Mouse (Mus musculus) adipocyte (in vitro differentiated cells): ENCODE results near the gene Sncg.

Source experiments
- DNase-seq: peaks from one replicate; pipeline ENCODE4 v3.0.0-alpha.2; 2016; ENCODE audit warnings: low spot score

Gene Sncg

GRCm38 (mm10) chr14:34341993-34342392, 32.6 kb downstream of the Sncg start:
- DNase-seq: no peak

DNA sequence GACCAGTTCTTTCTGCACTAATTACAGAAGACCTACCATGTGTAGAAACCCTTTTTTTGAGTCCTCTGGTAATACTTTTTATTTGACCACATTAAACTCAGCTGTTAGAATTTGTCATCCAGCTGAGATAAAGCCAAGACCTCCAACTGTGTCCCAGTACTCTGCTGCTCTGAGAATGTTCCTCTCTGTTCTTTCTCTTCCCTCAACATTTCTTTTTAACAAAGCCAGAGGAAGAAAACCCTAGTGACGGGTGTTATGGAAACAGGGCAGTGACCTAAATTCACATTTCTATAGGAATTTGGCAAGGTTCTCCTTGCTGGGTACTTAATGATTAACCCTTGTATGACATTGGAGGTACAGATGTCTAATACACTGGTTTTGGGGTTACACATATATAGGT, 35.1 kb downstream of the Sncg start:
- DNase-seq: no peak

- DNase-seq: no peak
Observed at GRCm38 (mm10) chr14:34332476-34332875, 42.1 kb downstream of the Sncg start.

GRCm38 (mm10) chr14:34331886-34332285, 42.7 kb downstream of the Sncg start:
- no peak for DNase-seq

- DNase-seq: no peak
Observed at GRCm38 (mm10) chr14:34330657-34331158, 43.9 kb downstream of the Sncg start.

DNA sequence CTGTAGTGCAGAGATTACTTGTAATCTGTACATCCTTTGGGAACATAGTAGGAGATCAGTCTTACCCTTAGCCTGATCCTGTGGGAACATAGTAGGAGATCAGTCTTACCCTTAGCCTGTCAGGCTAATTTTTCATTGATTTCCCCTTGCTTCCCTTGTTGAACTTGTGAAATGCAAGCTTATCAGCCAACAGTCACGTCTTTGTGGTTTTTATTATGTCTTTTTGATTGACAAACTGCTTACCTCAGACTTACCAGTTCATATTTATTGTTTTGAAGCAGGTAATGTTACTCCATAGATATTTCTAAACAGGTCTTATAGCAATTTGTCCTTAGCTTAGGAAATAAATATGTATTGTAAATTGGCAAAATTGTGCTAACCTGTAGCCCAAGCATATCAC, 47.0 kb downstream of the Sncg start:
- DNase-seq: no peak

GRCm38 (mm10) chr14:34326606-34327005, 48.0 kb downstream of the Sncg start:
- no peak for DNase-seq

GRCm38 (mm10) chr14:34323576-34324085, 51.0 kb downstream of the Sncg start:
- DNase-seq: no peak
